Mouse (Mus musculus) hindlimb bud, embryonic 11.5 days (tissue): ENCODE measurements at regions not wholly inside any gene's neighbourhood (a gene's known extent, or its start where the extent isn't known, plus 50 kb on each side); places are given as distances from the start of the nearest gene placed in this dataset.

Experiments used
- DNase-seq: peaks from one replicate; pipeline ENCODE4 v3.0.0-alpha.2; 2012; ENCODE audit warnings: low read depth, low spot score; ENCODE audit errors: extremely low spot score

DNA sequence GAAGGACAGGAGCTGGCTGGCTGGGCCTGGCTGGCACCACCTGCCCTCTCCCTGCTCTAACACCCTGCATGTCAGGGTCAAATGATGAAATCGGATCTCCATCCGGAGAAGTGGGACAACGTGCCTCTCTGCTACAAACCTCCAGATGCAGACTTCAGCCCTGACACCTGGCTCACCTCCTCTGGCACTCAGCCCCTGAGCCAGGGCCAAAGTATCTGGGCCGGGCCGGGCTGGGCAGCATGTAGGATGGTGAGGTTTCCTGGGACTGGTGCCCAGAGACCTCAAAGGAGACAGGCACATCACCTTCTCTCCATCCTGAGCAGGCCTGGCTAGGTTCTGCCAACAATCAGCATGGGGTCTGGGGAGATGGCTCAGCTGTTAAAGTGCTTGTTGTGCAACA, 113.5 kb downstream of the Tfcp2l1 start:
- DNase-seq = no peak

GRCm38 (mm10) chr1:118748196-118748595, 120.5 kb downstream of the Tfcp2l1 start:
- DNase-seq = no peak

DNA sequence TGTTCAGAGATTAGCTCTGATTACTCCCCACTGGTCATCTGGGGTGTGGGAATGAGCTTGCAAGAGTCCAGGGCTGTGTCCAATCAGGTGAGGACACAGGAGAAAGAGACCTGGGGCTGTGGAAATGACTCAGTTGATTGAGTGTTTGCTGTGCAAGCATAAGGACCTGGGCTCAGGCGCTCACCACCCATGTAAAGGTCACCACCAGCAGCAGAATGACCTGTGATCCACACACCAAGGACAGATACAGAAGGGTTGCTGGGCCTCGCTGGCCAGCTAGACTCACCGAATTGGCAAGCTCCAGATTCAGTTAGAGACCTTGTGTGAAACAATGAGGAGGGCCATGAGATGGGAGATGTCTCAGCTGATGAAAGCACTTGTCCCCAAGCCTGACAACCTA, 125.1 kb downstream of the Tfcp2l1 start:
- no peak for DNase-seq

GRCm38 (mm10) chr1:118756171-118756865, 128.6 kb downstream of the Tfcp2l1 start:
- no peak for DNase-seq

- DNase-seq = no peak
These were observed 129.7 kb downstream of the Tfcp2l1 start for GRCm38 (mm10) chr1:118757340-118758030.

- DNase-seq = no peak
These were observed 130.3 kb downstream of the Tfcp2l1 start for GRCm38 (mm10) chr1:118758031-118758400.

- peak; percentile 89 for DNase-seq
These were observed 131.6 kb downstream of the Tfcp2l1 start for GRCm38 (mm10) chr1:118759141-118759932.

DNA sequence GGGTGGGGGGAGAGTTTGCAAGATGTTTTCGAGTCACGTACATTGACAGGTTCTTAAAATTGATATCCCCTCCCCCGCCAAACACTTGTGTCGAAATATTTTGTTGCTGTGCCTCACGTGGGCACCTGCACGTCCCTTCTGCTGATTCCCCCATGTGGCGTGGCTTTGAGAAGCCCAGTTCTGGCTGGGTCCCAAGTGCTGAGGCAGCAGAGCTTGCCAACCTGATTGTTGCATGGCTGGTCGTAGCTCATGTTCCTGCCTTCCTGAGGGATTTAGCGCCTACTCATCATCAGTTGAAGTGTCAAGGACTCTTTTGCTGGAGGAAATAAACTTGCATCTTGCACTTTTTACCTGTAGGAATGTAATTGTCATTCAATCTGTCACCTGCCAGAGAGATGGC, 137.8 kb downstream of the Tfcp2l1 start:
- no peak for DNase-seq

DNA sequence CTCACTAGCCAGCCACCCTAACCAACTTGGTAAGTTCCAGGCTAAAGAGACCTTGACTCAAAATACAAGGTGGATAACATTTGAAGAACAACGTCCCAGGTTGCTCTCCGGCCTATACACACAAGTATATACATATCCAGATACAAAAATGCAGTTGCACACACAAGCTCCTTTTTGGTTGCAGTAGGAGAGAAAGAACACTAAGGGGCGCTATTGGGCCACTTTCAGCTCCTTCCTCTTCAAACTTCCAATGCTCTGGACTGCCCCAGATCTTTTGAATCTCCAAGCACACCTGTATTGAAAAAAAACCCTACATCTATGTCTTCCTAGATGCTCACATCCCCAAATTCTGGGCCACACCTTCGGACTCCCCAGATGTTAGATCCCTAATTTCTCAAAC, 141.1 kb downstream of the Tfcp2l1 start:
- peak; percentile 37 for DNase-seq

- no peak for DNase-seq
These were observed 144.5 kb downstream of the Tfcp2l1 start for GRCm38 (mm10) chr1:118772261-118772660.

GRCm38 (mm10) chr1:118776594-118777441, 149.1 kb downstream of the Tfcp2l1 start:
- no peak for DNase-seq
